Mouse (Mus musculus): ENCODE measurements at regions not wholly inside any gene's neighbourhood (a gene's known extent, or its start where the extent isn't known, plus 50 kb on each side); places are given as distances from the start of the nearest gene placed in this dataset.

GRCm38 (mm10) chr16:29865075-29865740 is 199.0 kb upstream of the Hes1 start:
- TF ChIP-seq CTCF (IDR thresholded peaks at IDR 0.05) (no peak), EP300 (IDR thresholded peaks at IDR 0.05) (no peak)
